In the genomic region with DNA sequence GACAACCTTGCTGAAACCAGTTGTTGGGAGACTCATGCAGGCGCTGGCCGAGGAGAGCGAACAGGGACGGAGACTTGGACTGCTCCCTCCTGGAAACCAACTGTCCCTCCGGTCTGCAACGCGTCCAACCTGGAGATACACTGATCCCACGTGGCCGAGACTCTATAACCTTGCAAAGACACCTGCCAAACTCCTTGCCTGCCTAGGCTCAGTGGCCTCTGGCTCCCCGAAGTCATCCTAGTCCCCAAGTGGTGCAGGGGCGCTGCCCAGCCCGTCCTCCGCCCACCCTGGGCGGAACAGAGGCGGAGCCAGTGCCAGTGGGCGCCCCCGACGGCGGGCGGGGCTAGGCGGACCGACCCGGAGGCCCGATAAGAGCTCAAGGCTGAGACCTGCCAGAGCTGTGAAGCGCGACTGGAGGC, we compare ENCODE assay signal across 8 mouse cellular contexts. TPM values are rescaled to one million over a fixed set of nuclear protein-coding genes. Genes with fewer than 3 reads are reported as not detected.
DNase-seq lines count a peak whose midpoint lies in the region; ATAC-seq and TF ChIP-seq lines count a peak whose summit lies in the region.

A gene (plus strand): TSS at position 345 of the 419 bp plus-strand sequence.

- peak; percentile 89 for ATAC-seq in common myeloid progenitor, adult 5-6 weeks (replicated peaks; ENCODE audit: low read depth, poor library complexity, severe bottlenecking)
- ATAC-seq in heart, embryonic 13.5 days (ENCODE audit: extremely low read depth, insufficient number of reproducible peaks, low FRiP score, low TSS enrichment), result peak; percentile 63; the same call in 1 of the 2 replicates
- peak; percentile 71; the same call in 1 of the 2 replicates for ATAC-seq in kidney, postnatal 0 days (replicated peaks; ENCODE audit: low FRiP score, low read depth)
- peak; percentile 81; the same call in 1 of the 2 replicates for ATAC-seq in stomach, embryonic 14.5 days (ENCODE audit: insufficient number of reproducible peaks, insufficient read depth, low FRiP score, low read depth)

- H3K27ac ChIP-seq in heart, embryonic 13.5 days (replicated peaks), result no peak within 1 kb of the TSS
- no peak within 1 kb of the TSS for H3K27ac ChIP-seq in kidney, postnatal 0 days
- H3K27ac ChIP-seq in stomach, embryonic 14.5 days (ENCODE audit: low read length), result no peak within 1 kb of the TSS

- H3K9me3 ChIP-seq in heart, embryonic 13.5 days, result no peaks in the 10 kb centered on the region
- no peaks in the 10 kb centered on the region for H3K9me3 ChIP-seq in kidney, postnatal 0 days (replicated peaks; ENCODE audit: low read length)
- no peaks in the 10 kb centered on the region for H3K9me3 ChIP-seq in stomach, embryonic 14.5 days (ENCODE audit: control insufficient read depth, low read depth, low read length)

- under 1% methylated on average over 26 of the region's 26 CpGs for WGBS in heart, embryonic 13.5 days
- WGBS in kidney, postnatal 0 days, result under 1% methylated on average over 26 of the region's 26 CpGs
- WGBS in stomach, embryonic 14.5 days, result under 1% methylated on average over 26 of the region's 26 CpGs

- peak within 1 kb of the TSS; percentile 68 for H3K9ac ChIP-seq in heart, embryonic 13.5 days
- no peak within 1 kb of the TSS; the same call in 1 of the 2 replicates for H3K9ac ChIP-seq in kidney, postnatal 0 days (ENCODE audit: low read depth, low read length)
- H3K9ac ChIP-seq in stomach, embryonic 14.5 days (replicated peaks; ENCODE audit: low read depth, low read length), result no peak within 1 kb of the TSS

- H3K27me3 ChIP-seq in heart, embryonic 13.5 days (replicated peaks), result peaks cover 73% of the 10 kb centered on the region
- H3K27me3 ChIP-seq in kidney, postnatal 0 days (ENCODE audit: insufficient read depth, low read length), result peaks cover 28% of the 10 kb centered on the region; the same call in 1 of the 2 replicates
- H3K27me3 ChIP-seq in stomach, embryonic 14.5 days (ENCODE audit: control insufficient read depth, insufficient read depth, low read length), result peaks cover 17% of the 10 kb centered on the region

- H3K4me2 ChIP-seq in heart, embryonic 13.5 days, result peak within 1 kb of the TSS; percentile 87
- H3K4me2 ChIP-seq in kidney, postnatal 0 days (ENCODE audit: low read length), result peak within 1 kb of the TSS; percentile 67
- peak within 1 kb of the TSS; percentile 90 for H3K4me2 ChIP-seq in stomach, embryonic 14.5 days (replicated peaks; ENCODE audit: low read depth, low read length)

- no peak for TF ChIP-seq CTCF in kidney, postnatal 0 days (IDR thresholded peaks at IDR 0.05; ENCODE audit: low read depth)

- H3K36me3 ChIP-seq in heart, embryonic 13.5 days, result no peaks in the 10 kb centered on the region
- no peaks in the 10 kb centered on the region for H3K36me3 ChIP-seq in kidney, postnatal 0 days (ENCODE audit: insufficient read depth, low read length)
- H3K36me3 ChIP-seq in stomach, embryonic 14.5 days (ENCODE audit: control insufficient read depth, insufficient read depth, low read length), result no peaks in the 10 kb centered on the region

- DNase-seq in heart, adult 11 months, result peak; percentile 86
- DNase-seq in heart, adult 8-10 months (ENCODE audit: low spot score), result no peak
- DNase-seq in kidney, postnatal 0 days (ENCODE audit: low spot score), result peak; percentile 20
- peak; percentile 67 for DNase-seq in lung, postnatal 36 days
- DNase-seq in cerebellum, adult 9-11 months, result no peak

- H3K4me1 ChIP-seq in heart, embryonic 13.5 days, result peaks cover 14% of the 10 kb centered on the region
- H3K4me1 ChIP-seq in kidney, postnatal 0 days (replicated peaks; ENCODE audit: insufficient read depth, low read length), result 0 out of 2 replicates have a peak, but pooled peaks cover 3% of the 10 kb centered on the region
- no peaks in the 10 kb centered on the region for H3K4me1 ChIP-seq in stomach, embryonic 14.5 days (ENCODE audit: control insufficient read depth, insufficient read depth, low read length)

- H3K4me3 ChIP-seq in heart, embryonic 13.5 days, result peak within 1 kb of the TSS; percentile 56
- peak within 1 kb of the TSS; percentile 28 for H3K4me3 ChIP-seq in kidney, postnatal 0 days (replicated peaks; ENCODE audit: low read depth, low read length)
- H3K4me3 ChIP-seq in stomach, embryonic 14.5 days (ENCODE audit: low read depth, low read length), result peak within 1 kb of the TSS; percentile 35

RNA-seq across cellular contexts. Expression of the gene that starts here (rescaled TPM):
- total RNA-seq in heart, adult 8-10 months (2022), result not detected
- total RNA-seq in common myeloid progenitor, adult 5-6 weeks (2017), result not detected in 2 replicates
- polyA plus RNA-seq in heart, embryonic 13.5 days (2015; fragmentation: Nextera tagmentation; extraction: Ambion mirVana), result 0.20 TPM in 1 of 2 replicates, not detected in the other
- polyA plus RNA-seq in kidney, postnatal 0 days (2015; fragmentation: Nextera tagmentation; extraction: Ambion mirVana), result not detected in 2 replicates
- not detected in 2 replicates for polyA plus RNA-seq in stomach, embryonic 14.5 days (2014; fragmentation: Nextera tagmentation; extraction: Ambion mirVana)

Comparison
In these comparisons a context has a peak if more than half of its experiments do, and no peak if none do; other contexts are left out.
1. DNase-seq: peak in heart, adult 11 months (single experiment) and lung, postnatal 36 days (single experiment); none in heart, adult 8-10 months (single experiment) and cerebellum, adult 9-11 months (single experiment).
2. Peak in ATAC-seq in common myeloid progenitor, adult 5-6 weeks; RNA of the gene not detected or under 1 TPM.
3. Peak in ATAC-seq, H3K4me3 ChIP-seq, H3K9ac ChIP-seq and H3K4me2 ChIP-seq in heart, embryonic 13.5 days; RNA of the gene not detected or under 1 TPM.
4. Peak in DNase-seq, ATAC-seq, H3K4me3 ChIP-seq and H3K4me2 ChIP-seq in kidney, postnatal 0 days; RNA of the gene not detected or under 1 TPM.
5. Peak in ATAC-seq, H3K4me3 ChIP-seq and H3K4me2 ChIP-seq in stomach, embryonic 14.5 days; RNA of the gene not detected or under 1 TPM.
6. Peak in every context shown above with its lines, with median percentiles within 50 percentile points of each other: ATAC-seq, H3K4me2 ChIP-seq and H3K4me3 ChIP-seq.